Mouse (Mus musculus) liver (tissue): ENCODE results near the gene Txndc11.
A peak's percentile ranks its signal among the peaks of the same experiment; 100 is the strongest.
"Not testable (repeated sequence)": the region's sequence is repeated elsewhere in the genome, so short reads cannot be mapped to it uniquely, and the experiment has no call there.

ENCODE experiments used
- DNase-seq: peaks from one replicate; pipeline ENCODE4 v3.0.0-alpha.2; 2020; ENCODE audit warnings: mixed read lengths

Txndc11 gene

DNA sequence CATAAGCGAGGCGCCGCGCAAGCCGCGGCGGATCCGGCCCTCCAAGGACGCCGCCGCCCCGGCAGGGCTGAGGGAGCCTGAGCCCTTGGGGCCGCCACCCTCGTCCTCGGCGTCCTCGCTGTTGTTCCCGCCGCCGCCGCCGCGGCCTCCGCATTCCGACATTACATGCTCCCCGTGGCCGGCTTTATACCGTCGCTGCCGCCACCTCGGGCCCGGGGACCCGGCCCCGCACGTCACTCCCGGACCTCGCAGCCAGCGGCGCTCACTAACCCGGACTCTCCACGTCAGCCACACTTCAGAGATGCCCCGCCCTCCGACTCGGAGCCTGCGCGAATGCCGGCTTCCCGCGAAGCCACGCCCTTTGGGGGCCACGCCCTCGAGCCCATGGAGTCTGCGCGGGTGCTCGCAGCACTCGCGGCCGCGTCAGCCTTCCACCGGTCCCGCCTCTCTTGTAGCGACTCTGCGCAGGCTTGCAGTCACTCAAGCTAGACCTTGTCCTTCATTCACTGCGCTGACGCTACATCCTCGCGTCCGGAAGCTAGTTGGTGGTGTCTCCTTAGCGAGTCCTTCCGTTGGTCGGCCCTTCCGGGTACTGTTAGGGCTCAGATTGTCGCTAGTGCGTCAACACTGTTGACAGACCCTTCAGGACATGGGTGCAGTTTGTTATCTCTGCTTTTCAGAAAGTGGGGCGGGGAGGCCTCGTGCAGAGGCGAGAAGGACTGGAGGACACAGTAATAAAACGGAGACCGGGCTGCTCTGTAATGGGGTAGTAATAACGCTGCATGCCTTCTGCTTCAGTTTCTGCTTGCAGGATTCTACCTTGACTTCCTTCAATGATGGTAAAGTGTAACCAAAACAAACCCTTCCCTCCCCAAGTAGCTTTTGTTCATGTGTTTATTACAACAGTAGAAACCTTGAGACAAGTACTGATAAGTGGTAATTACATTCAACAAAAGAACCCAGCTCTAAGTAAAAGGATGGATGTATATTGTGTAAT, at the start of gene Txndc11:
Gene Txndc11, minus strand, starts transcription at position 303 of the 997 bp plus-strand sequence.
- peak; percentile 100 for DNase-seq

DNA sequence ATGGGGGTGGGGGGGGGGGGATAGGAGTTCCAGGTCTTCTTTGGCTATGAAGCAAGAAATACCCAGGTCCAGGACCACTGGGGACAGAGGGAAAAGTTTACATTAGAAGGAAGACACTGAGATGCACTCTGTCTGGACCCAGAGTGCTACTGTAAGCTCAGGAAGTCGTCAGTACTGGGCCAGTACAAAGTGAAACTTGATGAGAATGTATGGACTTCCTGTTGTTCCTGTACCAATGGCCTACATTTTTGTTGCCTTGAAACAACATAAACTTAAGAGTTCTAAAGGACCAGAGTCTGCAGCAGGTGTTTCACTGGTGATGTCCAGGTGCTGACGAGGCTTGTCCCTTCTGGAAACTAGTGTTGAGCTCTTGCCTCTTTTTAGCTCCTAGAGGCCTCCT, 43.0 kb upstream of the Txndc11 start:
- no peak for DNase-seq

DNA sequence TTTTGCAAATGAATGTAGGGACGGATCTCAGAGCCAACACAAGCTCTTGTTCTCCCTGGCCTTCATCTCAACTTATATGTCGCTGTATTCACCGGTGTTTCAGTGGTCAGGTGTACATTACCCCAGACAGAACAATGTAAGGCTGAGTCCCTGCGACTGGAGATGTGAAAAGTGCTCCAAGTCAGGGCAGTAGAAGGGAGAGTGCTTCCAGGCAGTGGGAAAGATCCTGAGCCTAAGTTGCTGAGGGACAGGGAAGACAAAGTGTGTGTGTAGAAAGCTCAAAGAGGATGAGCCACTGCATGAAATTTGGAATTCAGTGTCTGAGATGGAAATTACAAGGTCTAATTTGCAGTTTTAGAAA, 42.4 kb upstream of the Txndc11 start:
- DNase-seq: no peak

- peak; percentile 94 for DNase-seq
Observed at GRCm38 (mm10) chr16:11176208-11176883, 41.9 kb upstream of the Txndc11 start, which contains the start of gene Zc3h7a. TSS of gene Zc3h7a (minus strand) at chr16:11176393.

DNA sequence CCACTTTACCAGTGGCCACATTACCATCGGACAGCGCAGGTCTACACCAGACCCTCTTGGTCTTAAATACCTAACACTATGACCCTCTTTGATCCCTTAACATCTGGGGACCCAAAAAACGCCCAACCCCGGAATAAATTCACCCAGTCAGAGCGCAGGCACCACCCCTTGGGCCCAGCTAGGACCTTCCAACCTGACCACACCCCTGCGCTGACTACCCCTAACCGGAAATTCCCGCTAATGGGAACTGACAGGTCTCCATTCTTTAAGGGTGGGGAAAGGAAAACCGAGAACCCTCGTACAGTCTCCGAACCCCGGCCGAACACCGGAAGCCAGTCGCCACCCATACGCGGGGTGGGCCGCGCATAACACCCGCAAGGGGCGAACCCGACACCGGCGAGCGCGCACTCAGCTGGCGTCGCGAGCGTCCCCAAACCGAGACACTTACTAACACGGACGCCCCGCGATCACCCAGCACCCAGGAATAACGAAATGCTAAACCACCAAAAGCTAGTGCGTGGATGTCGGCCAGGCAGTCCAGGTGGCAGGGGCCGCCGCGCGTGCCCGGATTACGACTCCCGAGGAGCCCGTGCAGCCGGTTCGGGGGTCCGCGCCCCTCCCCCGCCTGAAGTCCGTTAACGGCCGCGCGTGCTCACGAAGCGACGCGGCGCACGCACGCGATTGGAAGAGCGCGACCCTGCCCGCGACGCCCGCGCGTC, 41.2 kb upstream of the Txndc11 start:
- peak; percentile 82 for DNase-seq

- DNase-seq: no peak
Observed at GRCm38 (mm10) chr16:11175100-11175488, 40.6 kb upstream of the Txndc11 start.

DNA sequence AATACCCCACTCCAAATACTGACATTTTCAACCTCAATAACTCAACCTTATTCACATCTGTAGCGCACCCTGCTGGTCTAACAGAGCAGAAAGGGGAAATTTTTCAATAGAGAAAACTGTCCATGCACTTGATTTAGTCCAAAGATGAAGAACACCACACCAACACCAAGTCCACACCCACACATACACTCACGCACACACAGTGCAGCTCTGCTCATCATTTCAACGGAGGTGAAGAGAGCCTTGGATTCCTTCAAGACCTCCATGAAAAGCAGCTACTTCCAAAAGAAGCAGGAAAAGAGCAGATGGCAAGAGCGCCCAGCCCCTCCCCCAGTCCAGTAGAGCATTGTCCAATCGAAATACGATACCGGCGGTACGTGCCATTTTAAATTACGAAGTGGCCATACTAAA, 40.2 kb upstream of the Txndc11 start:
- peak; percentile 63 for DNase-seq

GRCm38 (mm10) chr16:11171679-11172078, 37.2 kb upstream of the Txndc11 start:
- no peak for DNase-seq

GRCm38 (mm10) chr16:11166431-11166830, 32.0 kb upstream of the Txndc11 start:
- no peak for DNase-seq

GRCm38 (mm10) chr16:11164695-11165255, 30.3 kb upstream of the Txndc11 start:
- no peak for DNase-seq

DNA sequence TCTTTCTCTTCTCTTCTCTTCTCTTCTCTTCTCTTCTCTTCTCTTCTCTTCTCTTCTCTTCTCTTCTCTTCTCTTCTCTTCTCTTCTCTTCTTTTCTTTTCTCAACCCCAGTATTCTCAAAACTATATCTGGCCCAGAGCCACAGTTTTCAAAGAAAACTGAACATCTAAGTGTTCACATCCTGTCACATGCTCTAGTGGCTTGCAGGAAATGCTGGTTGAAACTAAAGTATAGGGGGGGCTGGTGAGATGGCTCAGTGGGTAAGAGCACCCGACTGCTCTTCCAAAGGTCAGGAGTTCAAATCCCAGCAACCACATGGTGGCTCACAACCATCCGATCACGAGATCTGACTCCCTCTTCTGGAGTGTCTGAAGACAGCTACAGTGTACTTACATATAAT, 23.3 kb upstream of the Txndc11 start:
- DNase-seq: not testable (repeated sequence)

DNA sequence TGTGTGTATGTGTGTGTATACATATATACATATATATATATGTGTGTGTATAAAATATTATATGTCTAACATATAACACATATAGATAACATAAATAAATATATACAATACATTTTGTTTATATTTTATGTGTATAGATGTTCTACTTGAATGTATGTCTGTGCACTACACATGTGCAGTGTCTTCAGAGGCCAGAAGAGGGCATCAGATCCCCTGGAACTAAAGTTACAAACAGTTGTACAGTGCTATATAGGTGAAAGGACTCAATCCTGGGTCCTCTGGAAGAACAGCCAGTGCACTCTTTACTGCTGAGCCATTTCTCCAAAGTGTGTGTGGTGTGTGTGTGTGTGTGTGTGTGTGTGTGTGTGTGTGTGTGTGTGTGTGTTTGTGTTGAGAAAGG, 20.1 kb upstream of the Txndc11 start:
- no peak for DNase-seq

DNA sequence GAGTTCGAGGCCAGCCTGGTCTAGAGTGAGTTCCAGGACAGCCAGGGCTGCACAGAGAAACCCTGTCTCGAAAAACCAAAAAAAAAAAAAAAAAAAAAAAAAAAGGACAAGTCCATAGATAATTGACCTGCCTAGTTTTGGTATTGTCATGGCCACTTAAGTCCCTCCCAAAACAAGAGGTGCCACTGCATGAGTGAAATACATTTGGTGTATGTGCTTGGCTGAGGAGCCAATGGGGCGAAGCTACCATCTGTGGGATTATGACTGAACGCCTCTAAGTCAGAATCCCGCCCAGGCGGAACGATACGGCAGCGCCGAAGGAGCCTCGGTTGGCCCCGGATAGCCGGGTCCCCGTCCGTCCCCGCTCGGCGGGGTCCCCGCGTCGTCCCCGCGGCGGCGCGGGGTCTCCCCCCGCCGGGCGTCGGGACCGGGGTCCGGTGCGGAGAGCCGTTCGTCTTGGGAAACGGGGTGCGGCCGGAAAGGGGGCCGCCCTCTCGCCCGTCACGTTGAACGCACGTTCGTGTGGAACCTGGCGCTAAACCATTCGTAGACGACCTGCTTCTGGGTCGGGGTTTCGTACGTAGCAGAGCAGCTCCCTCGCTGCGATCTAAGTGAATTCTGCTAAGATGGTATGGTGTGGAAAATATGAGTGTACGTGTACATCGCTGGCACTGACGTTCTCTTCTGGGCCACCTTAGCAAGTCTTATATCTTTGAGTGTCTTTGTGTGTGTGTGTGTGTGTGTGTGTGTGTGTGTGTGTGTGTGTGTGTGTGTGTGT, 9.4 kb upstream of the Txndc11 start:
- not testable (repeated sequence) for DNase-seq

- no peak for DNase-seq
Observed at GRCm38 (mm10) chr16:11133476-11134347, 738 bp downstream of the Txndc11 start.

- DNase-seq: no peak
Observed at GRCm38 (mm10) chr16:11132839-11133238, 1.6 kb downstream of the Txndc11 start.

GRCm38 (mm10) chr16:11128301-11128700, 6.1 kb downstream of the Txndc11 start:
- DNase-seq: no peak

GRCm38 (mm10) chr16:11125371-11125770, 9.1 kb downstream of the Txndc11 start:
- DNase-seq: no peak

DNA sequence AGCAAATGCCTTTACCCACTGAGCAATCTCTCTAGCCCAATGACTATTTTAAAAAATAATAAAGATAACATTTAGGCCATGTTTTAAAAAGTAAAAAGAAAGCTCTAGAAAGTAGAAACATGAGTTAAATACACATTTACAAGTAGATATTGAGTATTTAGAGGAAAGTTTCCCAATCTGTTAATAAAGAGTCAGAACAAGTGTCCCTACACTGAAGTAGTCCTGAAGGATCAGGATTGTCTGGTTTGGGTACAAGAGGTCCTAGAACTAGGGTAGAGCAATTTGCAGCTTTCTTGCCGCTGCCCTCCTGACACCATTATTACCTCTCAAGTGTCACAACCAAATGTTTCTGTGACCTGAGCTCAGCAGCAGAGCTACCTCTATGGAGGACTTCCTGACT, 10.3 kb downstream of the Txndc11 start:
- DNase-seq: no peak

DNA sequence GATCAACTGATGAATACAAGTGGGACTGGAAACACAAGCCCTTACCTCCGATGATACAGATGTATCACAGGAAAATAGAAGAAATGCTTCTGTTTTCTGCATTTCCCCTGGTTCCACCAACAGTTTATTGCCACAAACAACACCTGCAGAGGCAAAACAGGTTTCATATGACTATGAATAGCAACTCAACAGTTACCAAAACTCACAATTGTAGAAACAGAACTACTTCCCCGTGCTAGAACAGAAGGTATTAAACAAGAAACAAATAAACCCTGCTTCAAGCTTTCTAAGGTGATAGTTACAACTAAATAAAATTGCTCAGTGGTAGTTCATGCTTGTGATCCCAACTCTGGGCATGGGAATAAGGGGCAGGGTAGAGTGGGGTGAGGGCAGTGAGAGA, 11.8 kb downstream of the Txndc11 start:
- no peak for DNase-seq

GRCm38 (mm10) chr16:11109198-11109740, 25.2 kb downstream of the Txndc11 start:
- DNase-seq: no peak

GRCm38 (mm10) chr16:11104905-11105304, 29.5 kb downstream of the Txndc11 start:
- DNase-seq: no peak
